Mouse (Mus musculus) lung, postnatal 0 days (tissue): ENCODE measurements at regions not wholly inside any gene's neighbourhood (a gene's known extent, or its start where the extent isn't known, plus 50 kb on each side); places are given as distances from the start of the nearest gene placed in this dataset.

Experiments
- CTCF ChIP-seq: IDR thresholded peaks from 2 replicates; pipeline ENCODE4 v1.5.1; 2016; ENCODE audit warnings: antibody characterized with exemption, mild to moderate bottlenecking
- EP300 ChIP-seq: IDR thresholded peaks from 2 replicates; pipeline ENCODE4 v1.6.1; 2016; ENCODE audit warnings: antibody characterized with exemption, mild to moderate bottlenecking, control low read depth

- TF ChIP-seq CTCF (no peak), EP300 (no peak)
Measured at GRCm38 (mm10) chr6:25278509-25278908, 322.4 kb upstream of the Tmem229a start.
